Mouse (Mus musculus): Measurements from ENCODE around the gene Agap1.

Gene Agap1

DNA sequence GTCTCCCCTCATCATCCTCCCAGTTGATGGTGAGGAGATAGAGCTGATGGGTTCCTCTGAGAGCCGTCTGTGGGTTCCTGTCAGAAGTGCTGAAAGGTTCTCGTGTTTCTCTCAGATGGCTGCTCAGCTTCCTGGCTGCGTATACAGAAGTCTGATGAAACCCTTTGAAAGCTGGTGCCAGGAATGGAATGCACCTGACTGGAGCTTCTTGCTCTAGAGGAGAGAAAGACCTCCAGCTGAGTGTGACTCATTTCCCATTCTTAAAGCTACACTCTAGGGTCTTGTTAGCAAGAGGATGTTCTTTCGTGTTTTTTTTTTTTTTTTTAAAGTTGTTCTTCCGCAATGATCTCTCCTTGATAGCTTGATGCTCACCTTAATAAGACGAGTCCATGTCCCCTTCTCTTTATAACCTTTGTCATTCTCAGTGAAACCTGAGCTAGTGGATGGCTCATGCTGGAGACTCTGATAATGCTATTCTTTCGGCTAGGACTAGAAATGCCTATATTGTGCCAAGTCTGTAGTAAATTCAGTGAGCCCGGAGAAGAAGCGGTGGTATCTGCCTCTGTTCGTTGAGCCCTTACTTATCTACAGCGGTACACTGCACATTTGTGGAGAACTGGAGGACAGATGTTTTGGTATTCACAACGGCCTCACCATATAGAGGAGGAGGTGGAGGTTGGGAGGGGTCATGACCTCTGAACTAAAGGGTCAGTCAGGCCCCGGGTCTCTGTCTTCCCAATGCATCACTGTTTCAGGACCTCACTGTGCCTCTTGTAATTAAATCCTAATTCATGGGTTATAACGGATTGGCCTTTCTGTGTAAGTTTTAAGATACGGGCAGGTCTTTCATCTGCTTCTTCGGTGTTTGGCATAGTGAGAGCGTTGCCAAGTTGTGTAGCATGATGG lies 2.8 kb downstream of the Agap1 start:
- no peak for DNase-seq (ENCODE audit: low spot score in 2 of 2)

DNA sequence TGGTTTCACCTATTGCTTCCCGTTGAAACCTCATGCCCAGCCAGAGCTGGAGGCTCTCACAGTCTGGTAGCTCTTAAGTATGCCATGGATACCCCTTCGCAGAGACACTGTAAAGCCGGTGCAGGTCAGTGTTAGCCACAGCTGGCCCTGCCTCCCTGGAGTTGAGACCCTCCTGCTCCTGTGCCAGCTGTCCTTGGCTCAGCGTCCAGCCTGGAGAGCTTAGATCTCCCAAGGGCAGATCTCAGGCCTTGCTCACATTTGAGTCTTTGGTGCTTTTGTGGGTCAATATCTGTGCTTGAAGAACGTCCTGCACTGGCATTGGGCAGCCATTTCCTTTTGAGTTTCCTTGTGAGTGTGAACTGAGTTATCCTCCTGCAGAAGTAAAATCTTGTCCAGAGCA lies 7.3 kb downstream of the Agap1 start:
- no peak for DNase-seq (ENCODE audit: low spot score in 2 of 2)

DNA sequence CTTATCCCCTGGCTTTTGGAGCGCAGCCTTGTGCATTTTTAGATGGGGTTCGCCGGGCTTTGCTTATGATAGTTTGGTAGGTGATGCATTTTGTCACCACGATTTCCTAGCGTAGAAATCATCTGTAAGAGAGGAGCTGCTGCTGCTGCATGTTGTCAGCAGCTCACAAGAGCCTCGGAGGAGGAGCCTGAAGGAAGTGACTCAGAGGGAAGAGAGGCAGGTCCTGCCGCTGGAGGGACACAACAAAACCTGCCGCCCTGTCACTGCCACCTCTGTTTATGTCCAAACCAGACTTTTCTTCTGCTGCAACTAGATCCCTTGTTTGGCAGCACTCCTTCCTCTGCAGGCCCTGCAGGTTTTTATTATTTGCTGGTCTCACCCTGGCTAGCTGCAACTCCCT lies 8.5 kb downstream of the Agap1 start:
- peak in 1 of 2 experiments; percentile 41 for DNase-seq (ENCODE audit: low spot score in 2 of 2)

DNA sequence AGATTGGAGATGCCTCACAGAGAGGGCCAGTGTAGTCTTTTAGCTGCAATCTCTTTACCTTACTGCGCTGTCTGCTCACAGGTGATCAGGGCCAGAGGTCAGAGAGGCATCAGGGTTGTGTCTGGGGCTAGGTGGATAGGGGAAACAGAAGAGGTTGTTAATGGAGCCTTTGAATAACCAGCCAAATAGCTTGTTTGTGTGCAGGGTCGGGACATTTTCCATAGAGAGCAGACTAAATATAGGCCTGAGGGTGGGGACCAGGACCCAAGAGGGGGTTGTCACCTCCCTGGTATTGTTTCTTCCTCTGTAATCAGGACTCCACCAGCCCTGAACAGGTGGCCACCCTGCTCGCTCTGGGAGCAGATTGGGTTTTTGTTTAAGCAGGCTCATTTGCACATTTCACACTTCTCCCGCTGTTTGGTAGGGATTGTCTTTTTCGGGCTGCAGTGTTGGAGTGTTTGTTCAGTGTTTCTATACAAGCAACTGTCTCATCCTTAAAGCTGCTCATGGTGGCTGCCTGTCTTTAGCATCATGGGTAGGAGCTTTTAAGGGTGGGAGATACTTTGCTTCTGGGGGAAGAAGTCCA lies 10.9 kb downstream of the Agap1 start:
- DNase-seq (ENCODE audit: low spot score in 2 of 2), result no peak

DNA sequence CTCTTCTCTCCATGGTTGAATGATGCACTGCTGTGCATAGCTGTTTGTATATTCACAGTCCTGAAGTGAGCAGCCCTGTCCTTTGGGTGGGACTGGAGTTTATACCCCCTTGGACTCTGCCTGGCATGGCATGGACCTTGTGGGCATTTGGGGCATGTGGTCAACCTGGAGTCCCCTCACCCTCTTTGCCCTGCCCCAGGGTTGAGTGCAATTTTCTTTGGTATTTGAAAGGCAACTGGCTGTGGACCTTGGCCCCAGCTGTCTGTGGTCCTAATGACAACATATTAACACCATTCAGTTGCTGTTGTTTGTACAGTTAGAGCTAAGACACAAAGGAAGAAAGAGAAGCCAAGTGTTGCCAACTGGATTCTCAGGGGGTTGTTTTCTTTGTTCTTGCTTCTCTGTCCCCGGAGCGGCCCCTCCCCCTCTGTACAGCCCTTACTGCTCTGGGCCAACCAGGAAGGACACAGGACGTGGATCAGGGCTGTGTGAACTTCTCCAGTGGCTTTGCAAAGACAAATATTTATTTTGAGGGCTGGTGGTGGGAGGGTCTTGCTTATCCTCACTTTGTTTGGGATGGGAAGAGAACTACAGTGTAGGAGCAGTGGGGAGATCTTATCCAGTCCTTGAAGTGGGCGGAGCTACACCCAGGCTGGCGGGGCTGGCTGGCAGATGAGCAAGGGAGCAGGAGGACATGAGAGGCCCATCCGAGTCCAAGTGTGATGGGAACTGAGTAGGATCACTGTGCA lies 12.9 kb downstream of the Agap1 start:
- DNase-seq (ENCODE audit: low spot score in 2 of 2), result peak; percentile 15 to 32

DNA sequence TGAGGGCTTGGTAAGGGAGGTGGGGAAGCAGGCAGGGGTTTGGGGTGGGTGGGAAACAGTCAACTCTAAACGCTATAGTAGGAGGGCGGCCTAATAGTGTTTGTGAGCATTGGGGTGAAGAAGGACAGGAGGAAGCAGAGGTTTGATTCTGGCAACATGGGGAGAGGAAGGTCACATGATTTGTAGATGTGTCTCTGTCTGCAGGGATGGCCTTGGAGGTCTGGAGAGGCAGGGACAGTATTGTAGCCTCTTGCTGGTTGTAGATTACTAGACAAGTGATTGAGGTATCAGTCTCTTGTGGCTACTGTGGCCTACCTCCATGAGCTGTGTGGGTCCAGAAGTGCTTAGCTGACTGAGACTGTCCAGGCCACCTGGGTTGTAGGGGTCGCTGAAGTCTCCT lies 13.5 kb downstream of the Agap1 start:
- no peak for DNase-seq (ENCODE audit: low spot score in 2 of 2)

DNA sequence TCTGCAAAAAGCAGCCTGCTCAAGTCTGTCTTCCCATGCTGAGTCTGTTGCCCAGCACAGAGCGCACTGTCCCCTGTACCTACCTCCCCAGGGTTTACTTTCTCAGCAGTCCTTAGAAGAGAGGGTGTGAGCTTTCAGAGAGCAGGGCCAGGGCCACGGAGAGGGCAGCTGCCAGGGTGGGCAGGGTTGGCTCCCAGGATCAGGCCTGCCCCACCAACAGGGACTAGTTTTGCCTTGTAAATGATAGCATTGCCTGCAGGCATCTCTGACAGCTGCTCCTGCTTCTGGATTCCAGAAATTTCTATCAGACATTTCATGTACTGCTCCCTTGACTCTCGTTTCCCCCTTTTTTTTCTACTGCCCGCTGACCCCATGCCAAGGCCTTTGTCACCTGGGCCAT lies 16.8 kb downstream of the Agap1 start:
- no peak for DNase-seq (ENCODE audit: low spot score in 2 of 2)

DNA sequence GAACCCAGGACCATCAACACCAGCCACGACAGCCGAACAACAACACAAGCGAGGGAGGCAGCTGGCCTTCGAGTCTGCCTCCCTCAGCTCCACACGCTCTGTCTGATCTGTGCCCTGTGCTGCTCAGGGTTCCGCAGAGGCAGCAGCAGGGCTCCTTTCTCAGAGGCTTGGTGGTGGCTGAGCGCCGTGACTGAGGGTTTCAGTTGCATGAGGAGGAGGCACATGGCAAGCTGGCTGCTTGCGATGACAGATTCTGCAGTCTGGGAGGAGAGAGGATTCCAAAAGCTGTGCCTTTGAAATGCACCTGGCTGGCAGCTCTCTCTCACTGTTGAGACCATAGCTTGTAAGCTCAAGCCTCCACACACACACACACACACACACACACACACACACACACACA lies 17.3 kb downstream of the Agap1 start:
- no peak for DNase-seq (ENCODE audit: low spot score in 2 of 2)

DNA sequence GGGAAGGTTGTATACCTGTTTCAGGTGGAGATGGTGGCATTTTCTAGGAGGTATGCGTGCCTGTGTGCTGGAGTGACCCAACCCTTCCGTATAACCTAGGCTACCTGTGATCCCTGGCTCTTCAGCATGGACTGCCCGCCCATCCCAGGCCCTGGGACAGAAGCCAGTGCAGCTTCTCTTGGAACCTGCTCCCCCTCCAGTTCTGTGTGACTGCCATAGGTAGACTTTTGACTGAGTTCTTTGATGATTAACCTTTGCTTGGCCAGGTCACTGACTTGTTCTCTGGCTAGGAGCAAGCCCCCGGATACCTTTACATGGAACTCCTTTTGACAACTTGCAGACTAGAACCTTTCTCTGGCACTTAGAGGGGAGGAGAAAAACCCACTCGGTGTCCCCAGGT lies 19.3 kb downstream of the Agap1 start:
- DNase-seq (ENCODE audit: low spot score in 2 of 2), result no peak

DNA sequence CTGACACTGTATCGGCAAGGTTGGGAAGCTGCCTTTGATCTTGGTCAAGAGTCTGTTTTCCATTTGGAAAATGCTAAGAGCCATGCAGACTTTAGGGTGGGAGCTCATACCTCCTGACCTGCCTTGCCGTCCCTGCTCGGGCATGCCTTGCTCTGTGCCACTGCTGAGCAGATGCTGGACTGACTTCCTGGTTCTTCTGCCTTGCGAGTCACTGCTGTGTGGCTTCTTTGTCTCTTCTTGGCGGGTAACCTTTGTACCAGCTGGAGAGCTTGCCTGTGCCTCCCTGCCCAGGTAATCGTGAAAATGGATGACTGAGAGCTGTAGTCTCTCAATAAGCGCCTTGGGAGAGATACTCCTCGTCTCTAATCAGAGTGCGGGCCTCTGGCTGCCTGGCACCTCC lies 20.2 kb downstream of the Agap1 start:
- DNase-seq (ENCODE audit: low spot score in 2 of 2), result no peak

DNA sequence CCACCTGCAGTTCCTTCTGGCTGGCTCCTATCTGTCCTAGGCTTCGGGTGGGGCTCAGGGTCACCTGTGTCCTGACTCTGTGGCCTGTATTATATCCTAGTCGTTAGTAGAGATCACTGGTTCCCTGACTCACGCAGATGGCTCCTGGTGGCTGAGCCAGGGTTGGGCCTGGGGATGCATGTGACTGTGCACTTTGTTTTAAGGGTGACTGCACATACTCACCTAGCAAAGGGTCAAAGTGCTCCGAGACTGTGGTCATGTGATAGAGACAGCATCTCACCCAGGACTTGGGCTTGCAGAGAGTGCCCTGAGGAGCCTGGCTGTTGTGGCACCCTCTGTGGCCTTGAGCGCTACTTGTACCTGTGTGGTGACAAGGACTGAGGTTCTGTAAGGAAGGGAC lies 22.4 kb downstream of the Agap1 start:
- DNase-seq (ENCODE audit: low spot score in 2 of 2), result no peak

DNA sequence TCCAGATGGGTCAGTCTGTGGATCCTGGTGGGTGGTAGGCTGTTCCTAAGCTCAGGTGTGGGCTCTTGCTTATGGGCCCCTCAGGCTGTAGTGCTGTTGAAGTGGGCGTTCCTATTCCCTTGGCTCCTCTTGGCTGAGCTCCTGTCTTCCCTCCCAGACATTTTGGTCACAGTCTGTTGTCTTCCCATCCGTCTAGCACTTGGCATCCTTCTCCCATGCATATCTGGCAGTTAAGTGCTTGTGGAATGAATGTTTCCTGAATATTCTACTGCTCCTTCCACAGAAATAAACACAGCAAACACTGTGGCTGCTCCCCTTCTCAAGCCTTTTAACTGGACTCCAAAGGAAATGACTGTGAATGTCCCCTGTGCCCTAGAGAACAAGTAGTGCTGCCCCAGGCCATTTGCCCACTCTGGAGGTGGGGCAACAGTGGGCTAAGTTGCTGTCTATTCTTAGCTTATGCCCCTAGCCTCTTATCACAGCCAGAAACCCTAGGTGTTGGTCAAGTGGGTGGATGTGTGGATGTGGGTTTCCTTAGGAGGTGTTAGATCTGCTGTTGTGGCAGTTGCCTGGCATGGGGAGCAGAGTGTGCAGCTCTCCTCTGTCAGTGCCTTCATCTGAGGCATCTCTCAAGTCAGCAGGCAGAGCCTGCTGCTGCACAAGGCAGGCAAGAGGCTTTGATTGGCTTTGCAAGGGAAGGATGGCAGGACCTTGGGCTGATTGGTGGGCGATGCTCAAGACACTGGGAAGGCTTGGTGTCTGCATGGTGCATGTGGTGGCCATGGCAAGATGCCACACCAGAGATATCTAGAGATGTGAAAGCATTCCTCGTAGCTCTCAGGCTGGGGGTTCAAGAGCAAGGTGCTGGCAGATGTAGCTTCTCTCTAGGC lies 24.2 kb downstream of the Agap1 start:
- no peak for DNase-seq (ENCODE audit: low spot score in 2 of 2)

DNA sequence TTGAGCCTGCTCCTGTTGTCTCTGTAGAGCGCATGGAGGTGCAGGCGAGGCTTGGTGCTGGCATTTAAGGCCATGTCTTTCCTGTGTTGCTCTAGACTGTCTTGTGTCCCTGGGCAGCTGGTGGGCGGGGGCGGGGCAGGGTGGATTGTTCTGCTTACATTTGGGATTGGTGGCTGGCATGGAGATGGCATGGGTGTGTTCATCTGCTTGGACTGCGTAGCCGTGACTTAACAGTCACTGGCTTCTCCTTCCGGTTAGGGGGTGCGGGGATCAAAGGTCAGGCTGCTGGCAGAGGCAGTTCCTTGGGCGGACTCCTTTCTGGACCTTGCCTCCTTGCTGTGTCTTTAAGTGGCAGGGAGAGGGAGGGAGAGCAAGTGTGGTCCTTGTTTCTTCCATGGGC lies 26.5 kb downstream of the Agap1 start:
- no peak for DNase-seq (ENCODE audit: low spot score in 2 of 2)

DNA sequence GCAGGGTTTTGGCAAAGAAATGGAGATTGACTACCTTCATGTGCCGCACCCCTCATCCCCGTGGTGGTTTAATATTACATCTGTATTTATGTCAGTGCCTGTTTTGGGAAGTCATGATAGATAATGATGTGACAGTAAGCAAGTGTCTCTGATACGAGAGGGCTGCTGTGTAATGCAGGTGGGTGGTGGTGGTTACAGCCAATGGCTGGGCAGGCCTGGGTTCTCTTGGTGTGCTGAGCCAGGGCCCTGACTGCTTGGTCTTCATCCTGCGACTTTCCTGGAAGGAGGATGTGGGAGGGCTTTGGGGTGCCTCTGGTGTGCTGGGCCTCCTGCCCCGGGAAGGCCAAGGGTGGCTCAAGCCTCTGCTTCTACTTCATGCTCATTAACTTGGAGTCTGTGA lies 28.2 kb downstream of the Agap1 start:
- no peak for DNase-seq (ENCODE audit: low spot score in 2 of 2)

DNA sequence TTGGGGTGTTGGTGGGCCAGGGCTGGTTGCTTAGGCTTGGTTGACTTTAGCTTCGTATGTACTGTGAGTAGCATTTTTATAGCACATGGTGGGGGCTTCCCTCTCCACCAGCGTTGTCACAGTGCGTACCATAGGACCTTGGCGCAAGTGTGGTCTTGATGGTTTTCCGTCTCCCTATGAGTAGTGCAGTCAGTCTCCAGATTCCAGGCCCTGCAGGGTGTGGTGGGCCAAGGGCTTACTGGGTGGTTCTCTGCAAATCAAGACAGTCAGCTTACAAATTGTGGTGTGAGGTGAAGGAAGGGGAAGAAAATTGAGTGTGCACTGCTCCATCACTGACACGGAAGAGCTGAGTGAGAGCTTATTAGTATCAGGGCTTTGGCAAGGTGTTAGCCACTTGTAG lies 32.3 kb downstream of the Agap1 start:
- no peak for DNase-seq (ENCODE audit: low spot score in 2 of 2)

DNA sequence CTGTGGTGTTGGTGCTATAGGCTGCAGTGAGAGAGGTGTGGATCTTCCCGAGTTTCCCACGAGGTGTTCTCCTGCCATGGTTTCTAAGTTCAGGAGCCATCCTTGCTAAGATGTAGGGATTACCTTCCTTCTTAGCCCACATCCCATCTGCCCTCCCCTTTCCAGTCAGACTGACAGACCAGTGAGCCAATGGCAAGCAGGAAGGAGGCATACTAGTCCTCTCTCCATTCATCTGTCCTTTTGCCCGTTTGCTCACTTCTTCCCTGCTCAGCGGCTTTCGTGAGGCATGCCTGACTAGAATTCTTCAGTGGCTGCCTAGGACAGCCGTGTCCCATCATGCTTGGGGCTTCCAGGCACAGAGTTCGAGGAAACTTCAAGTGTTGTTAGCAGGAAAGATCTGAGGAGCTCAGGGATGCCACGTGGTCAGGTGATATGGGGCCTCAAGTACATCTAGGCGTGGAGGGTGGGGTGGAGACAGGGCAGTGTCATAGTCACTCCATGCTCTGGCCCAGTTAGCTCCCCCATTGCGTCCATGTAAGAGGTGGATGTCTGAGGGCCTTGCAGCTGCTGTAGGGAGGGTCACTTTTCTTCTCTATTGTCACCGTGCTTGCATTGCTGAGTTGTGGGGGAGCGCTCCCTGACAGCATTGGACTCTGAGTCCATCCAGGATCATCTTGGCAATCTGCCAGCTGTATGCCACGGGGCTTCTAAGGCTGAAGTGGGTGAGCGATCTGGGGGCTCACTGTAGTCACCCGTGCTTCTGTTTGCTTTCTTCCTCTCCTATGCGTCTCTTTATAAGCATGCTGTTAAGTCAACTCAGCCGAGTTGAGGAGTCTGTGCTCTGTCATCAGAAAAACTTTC lies 34.7 kb downstream of the Agap1 start:
- no peak for DNase-seq (ENCODE audit: low spot score in 2 of 2)

DNA sequence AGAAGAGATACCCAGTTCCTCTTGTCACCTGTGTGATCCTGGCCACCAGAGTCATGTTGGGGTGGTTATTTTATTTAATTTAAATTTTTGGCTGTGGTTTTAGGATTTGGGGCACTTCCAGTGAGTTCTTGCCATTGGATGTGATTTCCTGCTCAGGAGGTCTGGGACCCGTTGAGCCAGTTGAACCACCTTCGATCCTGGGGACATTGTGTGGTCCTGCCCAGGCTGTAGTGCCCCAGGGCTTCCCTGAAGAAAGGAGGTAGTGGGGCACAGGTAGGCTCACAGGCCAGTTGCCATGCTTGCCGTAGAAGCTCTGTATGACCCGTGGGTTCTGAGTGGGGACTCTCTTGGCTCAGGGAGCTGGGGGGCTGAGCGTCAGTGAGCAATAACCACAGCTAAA lies 38.6 kb downstream of the Agap1 start:
- DNase-seq (ENCODE audit: low spot score in 2 of 2), result peak in 1 of 2 experiments; percentile 54

DNA sequence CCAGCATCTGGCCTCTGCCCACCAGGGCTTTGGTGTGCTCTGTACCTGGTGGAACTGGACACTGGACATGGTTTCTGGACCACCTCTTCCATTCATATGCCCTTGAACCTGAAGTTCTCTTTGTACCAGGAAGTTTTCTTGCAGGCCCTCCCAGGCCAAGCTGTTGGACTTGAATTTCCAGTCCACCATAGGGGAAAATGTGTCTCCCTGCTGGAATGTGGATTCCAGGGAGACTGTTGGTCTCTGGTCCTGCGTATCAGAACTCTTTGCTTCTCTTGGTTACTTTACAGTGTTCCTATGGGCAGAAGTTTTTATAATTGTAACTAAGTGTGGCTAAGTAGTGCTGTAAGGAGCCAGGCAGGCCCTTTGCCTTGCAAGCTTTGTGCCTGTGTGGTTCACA lies 40.2 kb downstream of the Agap1 start:
- DNase-seq (ENCODE audit: low spot score in 2 of 2), result no peak

DNA sequence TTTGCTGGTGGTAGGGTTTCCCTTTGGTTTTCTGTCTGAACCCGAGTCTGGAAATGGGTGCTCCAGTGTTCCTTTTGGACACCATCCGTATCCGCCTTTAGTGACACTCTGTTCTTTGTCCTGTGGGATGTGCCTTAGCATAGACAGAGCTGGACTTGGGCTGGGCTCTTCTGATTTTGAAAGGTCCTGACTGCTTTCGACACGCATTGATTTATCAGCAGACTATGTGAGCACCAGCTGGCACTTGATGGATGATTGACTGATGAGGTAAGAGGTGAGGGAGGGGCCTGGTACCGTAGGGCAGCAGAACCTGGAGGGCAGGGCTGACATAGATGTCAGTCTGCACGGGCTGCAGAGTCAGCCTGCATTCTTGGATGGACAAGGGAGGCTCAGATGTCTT lies 41.6 kb downstream of the Agap1 start:
- DNase-seq (ENCODE audit: low spot score in 2 of 2), result no peak

DNA sequence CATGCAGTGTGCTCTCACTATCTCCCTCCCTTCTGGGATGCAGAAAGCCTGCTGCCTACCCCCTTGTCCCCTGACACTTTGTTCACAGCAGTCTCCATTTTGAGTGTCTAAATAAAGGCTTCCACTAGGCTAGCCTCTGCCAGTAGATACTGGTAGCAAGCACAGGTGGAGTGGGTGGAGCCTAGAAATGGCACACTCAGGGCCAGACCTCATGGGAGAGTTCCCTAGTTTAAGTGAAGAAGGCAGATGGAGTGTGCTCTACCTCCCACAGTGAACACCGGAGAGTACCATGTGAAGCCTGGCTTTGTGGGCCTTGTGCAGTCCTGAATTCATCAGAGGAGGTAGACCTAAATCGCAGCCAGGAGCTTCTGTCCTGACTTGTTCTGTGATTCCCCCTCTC lies 46.3 kb downstream of the Agap1 start:
- no peak for DNase-seq (ENCODE audit: low spot score in 2 of 2)

DNA sequence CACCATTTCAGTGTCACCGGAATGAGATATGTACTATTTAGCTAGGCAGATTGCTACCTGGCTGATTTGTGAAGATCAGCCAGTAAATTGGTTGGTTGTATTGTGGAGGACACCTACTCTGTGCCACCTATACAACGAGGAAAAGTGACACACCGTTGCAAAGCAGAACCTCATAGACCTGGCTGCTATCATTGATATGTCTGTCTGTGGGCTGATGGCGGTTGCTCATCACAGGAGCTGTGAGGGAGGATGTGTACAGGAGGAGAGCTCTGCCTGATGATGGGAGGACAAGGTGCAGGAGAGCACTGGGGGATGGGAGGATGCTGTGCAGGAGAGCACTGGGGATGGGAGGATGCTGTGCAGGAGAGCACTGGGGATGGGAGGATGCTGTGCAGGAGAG lies 46.7 kb downstream of the Agap1 start:
- no peak for DNase-seq (ENCODE audit: low spot score in 2 of 2)
